Mouse (Mus musculus) CH12.LX (cell line): ENCODE measurements around the gene Gna11. TPM values are rescaled to one million over a fixed set of nuclear protein-coding genes. Genes with fewer than 3 reads are reported as not detected.

Experiments
- DNase-seq: peaks from one replicate; pipeline ENCODE4 v3.0.0-alpha.2; 2013; ENCODE audit errors: extremely low read depth
- H3K27ac ChIP-seq: 2 replicates; pipeline ENCODE4 v1.5.1; 2012; ENCODE audit warnings: low read depth, mild to moderate bottlenecking, control low read depth, moderate library complexity; ENCODE audit not compliant: insufficient read depth
- H3K27me3 ChIP-seq: replicated peaks from 2 replicates; pipeline ENCODE3; 2012; ENCODE audit warnings: inconsistent platforms
- H3K36me3 ChIP-seq, 2 experiments: replicated peaks in 1 of 2; 2 replicates each; pipeline versions ENCODE3 to v1.6.1; 2012; ENCODE audit warnings: inconsistent platforms in 1 of 2, low read length in 1 of 2, mild to moderate bottlenecking in 1 of 2, mixed read lengths in 1 of 2, moderate library complexity in 1 of 2; ENCODE audit not compliant: control insufficient read depth in 1 of 2, insufficient read depth in 1 of 2
- H3K4me1 ChIP-seq, 2 experiments: 2 replicates each; pipeline ENCODE4 v1.6.1; 2012; ENCODE audit warnings: inconsistent platforms in 1 of 2, moderate library complexity in 1 of 2; ENCODE audit not compliant: insufficient read depth in 2 of 2, control insufficient read depth in 1 of 2
- H3K4me2 ChIP-seq: 2 replicates; pipeline ENCODE4 v1.6.1; 2012; ENCODE audit warnings: low read depth, mild to moderate bottlenecking, control low read depth; ENCODE audit not compliant: poor library complexity, insufficient read depth, severe bottlenecking
- H3K4me3 ChIP-seq, 3 experiments: fragments of 150-350 bp in 1 of 3; sonication (generic) in 1 of 3; replicated peaks in 1 of 3; 2 replicates each; pipeline versions ENCODE3 to v1.5.1; 2011 to 2012; ENCODE audit warnings: low read depth in 2 of 3, low read length in 2 of 3, mild to moderate bottlenecking in 2 of 3, moderate library complexity in 2 of 3, control low read depth in 1 of 3, improper control_type of control experiment in 1 of 3, inconsistent platforms in 1 of 3, mixed read lengths in 1 of 3; ENCODE audit not compliant: poor library complexity in 1 of 3
- H3K79me2 ChIP-seq: replicated peaks from 2 replicates; pipeline ENCODE4 v1.6.1; 2012; ENCODE audit warnings: mild to moderate bottlenecking, moderate library complexity; ENCODE audit not compliant: control insufficient read depth, poor library complexity, insufficient read depth, severe bottlenecking; ENCODE audit errors: extremely low read depth
- H3K9ac ChIP-seq: 2 replicates; pipeline ENCODE4 v1.6.1; 2012; ENCODE audit warnings: low read depth, mild to moderate bottlenecking, control low read depth, moderate library complexity; ENCODE audit not compliant: insufficient read depth
- H3K9me3 ChIP-seq: replicated peaks from 2 replicates; pipeline ENCODE3; 2012; ENCODE audit warnings: low read length, inconsistent platforms, mixed read lengths
- BHLHE40 ChIP-seq: IDR thresholded peaks from 2 replicates; pipeline ENCODE4 v1.6.1; 2011; ENCODE audit warnings: mild to moderate bottlenecking, low read depth, low read length, improper control_type of control experiment
- CTCF ChIP-seq, 2 experiments: IDR thresholded peaks in 1 of 2; conservative IDR thresholded peaks in 1 of 2; 2 replicates each; pipeline ENCODE4 v1.5.1; 2011 to 2012; ENCODE audit warnings: low read depth in 2 of 2, low read length in 2 of 2, improper control_type of control experiment in 1 of 2, inconsistent platforms in 1 of 2, mild to moderate bottlenecking in 1 of 2, moderate library complexity in 1 of 2
- ELF1 ChIP-seq: IDR thresholded peaks from 2 replicates; pipeline ENCODE4 v1.6.1; 2014; ENCODE audit warnings: low read depth, mild to moderate bottlenecking, inconsistent platforms, low read length, improper control_type of control experiment
- ETS1 ChIP-seq: conservative IDR thresholded peaks from 2 replicates; pipeline ENCODE4 v1.6.1; 2012; ENCODE audit warnings: low read depth, mild to moderate bottlenecking, inconsistent platforms, low read length, improper control_type of control experiment, moderate library complexity
- GABPA ChIP-seq: IDR thresholded peaks from 2 replicates; pipeline ENCODE4 v1.6.1; 2012; ENCODE audit warnings: low read depth, low read length, improper control_type of control experiment, inconsistent platforms; ENCODE audit not compliant: insufficient replicate concordance
- HCFC1 ChIP-seq: IDR thresholded peaks from 2 replicates; pipeline ENCODE4 v1.6.1; 2012; ENCODE audit warnings: low read depth, mild to moderate bottlenecking, inconsistent platforms, low read length, improper control_type of control experiment
- IRF4 ChIP-seq: IDR thresholded peaks from 2 replicates; pipeline ENCODE4 v1.6.1; 2014; ENCODE audit warnings: low read depth, mild to moderate bottlenecking, inconsistent platforms, low read length, improper control_type of control experiment
- JUND ChIP-seq: conservative IDR thresholded peaks from 2 replicates; pipeline ENCODE4 v1.6.1; 2011; ENCODE audit warnings: low read depth, low read length, improper control_type of control experiment
- KAT2A ChIP-seq: IDR thresholded peaks from 2 replicates; pipeline ENCODE4 v1.6.1; 2012; ENCODE audit warnings: low read length, improper control_type of control experiment, inconsistent platforms; ENCODE audit not compliant: insufficient replicate concordance
- MAX ChIP-seq: IDR thresholded peaks from 2 replicates; pipeline ENCODE4 v1.6.1; 2011; ENCODE audit warnings: low read length, improper control_type of control experiment
- MEF2A ChIP-seq: IDR thresholded peaks from 2 replicates; pipeline ENCODE4 v1.6.1; 2014; ENCODE audit warnings: low read depth, mild to moderate bottlenecking, inconsistent platforms, low read length, improper control_type of control experiment, borderline replicate concordance
- MXI1 ChIP-seq: IDR thresholded peaks from 2 replicates; pipeline ENCODE4 v1.6.1; 2011; ENCODE audit warnings: mild to moderate bottlenecking, low read depth, low read length, improper control_type of control experiment
- MYC ChIP-seq: IDR thresholded peaks from 2 replicates; pipeline ENCODE4 v1.6.1; 2011; ENCODE audit warnings: low read depth, mild to moderate bottlenecking, improper control_type of control experiment, low read length
- NELFE ChIP-seq: IDR thresholded peaks from 2 replicates; pipeline ENCODE4 v1.6.1; 2011; ENCODE audit warnings: low read depth, low read length, improper control_type of control experiment
- POLR2A ChIP-seq: IDR thresholded peaks from 2 replicates; pipeline ENCODE4 v1.6.1; 2011; ENCODE audit warnings: low read depth, mild to moderate bottlenecking, improper control_type of control experiment, low read length
- RAD21 ChIP-seq: IDR thresholded peaks from 2 replicates; pipeline ENCODE4 v1.6.1; 2011; ENCODE audit warnings: low read depth, mild to moderate bottlenecking, low read length, improper control_type of control experiment, moderate library complexity
- SIN3A ChIP-seq: IDR thresholded peaks from 2 replicates; pipeline ENCODE4 v1.6.1; 2012; ENCODE audit warnings: low read length, improper control_type of control experiment, inconsistent platforms
- UBTF ChIP-seq: IDR thresholded peaks from 2 replicates; pipeline ENCODE4 v1.6.1; 2012; ENCODE audit warnings: low read depth, mild to moderate bottlenecking, inconsistent platforms, low read length, improper control_type of control experiment, moderate library complexity
- ZKSCAN1 ChIP-seq: IDR thresholded peaks from 2 replicates; pipeline ENCODE4 v1.6.1; 2012; ENCODE audit warnings: low read depth, inconsistent platforms, low read length, improper control_type of control experiment, borderline replicate concordance
- dilution Hi-C: fragments of 300-500 bp; cut with MboI; formaldehyde crosslinking; loops from 2 replicates; pipeline ENCODE4 v1.14.3; 2020; ENCODE audit warnings: low sequenced_read_pairs; ENCODE audit not compliant: extremely low pct_unique_long_range_greater_than_20kb, extremely low pct_ligation_motif_present
- in situ Hi-C: fragments of 300-500 bp; cut with MboI; formaldehyde crosslinking; loops from 3 replicates; pipeline ENCODE4 v1.14.3; 2019; ENCODE audit warnings: low sequenced_read_pairs, low pct_ligation_motif_present, low pct_unique_long_range_greater_than_20kb, mixed read lengths
- polyA plus RNA-seq: library from polyadenylated mRNA; unstranded; fragments of >175 nt; gene quantifications from 2 replicates; pipeline ENCODE4 v1.2.1, GENCODE M21; 2012; ENCODE audit warnings: low read depth; ENCODE audit not compliant: insufficient read length
- total RNA-seq, 2 experiments: library from RNA; depleted of rRNA; stranded (reverse); fragments of 300-350 nt in 1 of 2; fragments of >200 nt in 1 of 2; gene quantifications; 2 replicates each; pipeline ENCODE4 v1.2.3; 2012 to 2014

Gna11 gene
- total and polyA plus RNA-seq, 3 experiments = 4.3 to 8.7 (median 7.2) TPM

DNA sequence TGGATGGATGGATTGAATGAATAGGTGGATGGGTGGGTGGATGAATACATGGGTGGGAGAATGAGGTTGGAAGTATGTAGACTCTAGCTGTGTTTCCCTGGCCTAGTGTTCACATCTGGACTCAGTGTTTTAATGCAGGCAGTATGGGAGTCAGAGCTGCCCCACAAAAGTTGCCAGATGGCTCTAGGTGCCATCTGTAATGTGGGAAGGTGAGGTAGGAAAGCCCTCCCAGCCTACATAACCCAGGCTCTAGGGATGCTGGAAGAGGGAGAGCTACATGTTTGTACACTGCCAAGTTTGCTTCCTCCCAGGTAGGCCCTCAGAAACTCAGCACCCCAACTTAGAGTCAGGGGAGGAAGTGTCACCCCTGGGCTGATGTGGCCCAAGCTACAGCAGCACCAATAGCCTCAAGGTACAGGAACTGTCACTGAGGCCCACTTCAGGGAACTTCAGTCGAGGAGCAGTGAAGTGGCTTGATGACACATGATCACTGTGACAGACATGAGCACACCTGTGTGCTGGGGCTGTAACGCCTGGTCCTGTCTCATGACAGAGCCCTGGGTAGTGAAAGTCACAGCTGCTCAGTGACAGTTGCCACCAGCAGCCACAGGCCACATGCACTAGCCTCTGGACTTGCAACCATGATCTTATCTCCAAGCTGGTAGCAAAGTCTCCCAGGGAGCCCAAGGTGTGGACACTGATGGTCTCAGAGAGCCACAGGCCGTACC is 6.5 kb downstream of the Gna11 start (continued):
- TF ChIP-seq SIN3A (0 out of 2 replicates have a peak, but pooled peaks have one; percentile 32), MXI1 (peak; percentile 56; the same call in 1 of the 2 replicates), MYC (no peak), MAX (peak; percentile 23; the same call in 1 of the 2 replicates)
- TF ChIP-seq, all 38 proteins: peak for 8

GRCm38 (mm10) chr10:81537429-81537828 is 7.6 kb downstream of the Gna11 start:
- in situ Hi-C loops = no loop called here
- Histone ChIP-seq H3K4me3 (no peak overlapping the region), H3K36me3 (peaks cover 19 to 90% of the 10 kb centered on the region in 2 experiments), H3K9me3 (no peaks in the 10 kb centered on the region), H3K4me1 (peaks cover 9 to 61% of the 10 kb centered on the region in 2 experiments), H3K27ac (no peak overlapping the region), H3K4me2 (no peak overlapping the region), H3K9ac (no peak overlapping the region), H3K79me2 (no peaks in the 10 kb centered on the region), H3K27me3 (no peaks in the 10 kb centered on the region)
- TF ChIP-seq CTCF (conservative IDR thresholded peaks at IDR 0.05 in 1 of 2, IDR thresholded peaks at IDR 0.05 in 1 of 2; ENCODE audit: low read depth in 2 of 2, low read length in 2 of 2) = no peak
- TF ChIP-seq MEF2A = no peak
- no peak for TF ChIP-seq JUND
- no peak for TF ChIP-seq KAT2A
- no peak for TF ChIP-seq ETS1
- no peak for TF ChIP-seq HCFC1
- TF ChIP-seq MAX = no peak
- TF ChIP-seq BHLHE40 = no peak
- no peak for TF ChIP-seq ZKSCAN1
- TF ChIP-seq GABPA = no peak
- no peak for TF ChIP-seq IRF4
- no peak for TF ChIP-seq UBTF
- no peak for TF ChIP-seq RAD21
- no peak for TF ChIP-seq NELFE
- TF ChIP-seq POLR2A = no peak
- no peak for TF ChIP-seq ELF1
- TF ChIP-seq MYC = no peak
- no peak for DNase-seq
- dilution Hi-C loops = no loop called here
